Mouse (Mus musculus) MEL (cell line): ENCODE measurements at regions not wholly inside any gene's neighbourhood (a gene's known extent, or its start where the extent isn't known, plus 50 kb on each side); places are given as distances from the start of the nearest gene placed in this dataset.
A peak's percentile ranks its signal among the peaks of the same experiment; 100 is the strongest.
"Not testable (repeated sequence)": the region's sequence is repeated elsewhere in the genome, so short reads cannot be mapped to it uniquely, and the experiment has no call there.

Experiments
- DNase-seq: peaks from one replicate; pipeline ENCODE4 v3.0.0; 2011; ENCODE audit warnings: low read depth, low spot score
- H3K27ac ChIP-seq: 2 replicates; pipeline ENCODE4 v1.5.1; 2012; ENCODE audit warnings: low read depth, mild to moderate bottlenecking, control low read depth, low read length, moderate library complexity; ENCODE audit not compliant: control insufficient read depth
- H3K27me3 ChIP-seq, 2 experiments: fragments of 150-350 bp in 1 of 2; sonication (generic) in 1 of 2; 2 replicates each; pipeline ENCODE4 v1.6.1; 2012; ENCODE audit warnings: low read length in 2 of 2, mild to moderate bottlenecking in 2 of 2, improper control_type of control experiment in 1 of 2, moderate library complexity in 1 of 2; ENCODE audit not compliant: insufficient read depth in 2 of 2, control insufficient read depth in 1 of 2
- H3K36me3 ChIP-seq, 2 experiments: 2 replicates each; pipeline ENCODE4 v1.6.1; 2012 to 2014; ENCODE audit warnings: low read length in 2 of 2, improper control_type of control experiment in 1 of 2, inconsistent platforms in 1 of 2, mild to moderate bottlenecking in 1 of 2; ENCODE audit not compliant: insufficient read depth in 2 of 2, control insufficient read depth in 1 of 2
- H3K4me1 ChIP-seq, 2 experiments: fragments of 150-350 bp in 1 of 2; sonication (generic) in 1 of 2; 2 replicates each; pipeline ENCODE4 v1.6.1; 2012; ENCODE audit warnings: low read length in 2 of 2, improper control_type of control experiment in 1 of 2, mild to moderate bottlenecking in 1 of 2; ENCODE audit not compliant: insufficient read depth in 2 of 2, control insufficient read depth in 1 of 2
- H3K4me3 ChIP-seq, 2 experiments: fragments of 150-350 bp in 1 of 2; sonication (generic) in 1 of 2; 2 replicates each; pipeline ENCODE4 v1.5.1; 2012; ENCODE audit warnings: low read depth in 2 of 2, low read length in 2 of 2, mild to moderate bottlenecking in 2 of 2, moderate library complexity in 2 of 2, control low read depth in 1 of 2, improper control_type of control experiment in 1 of 2; ENCODE audit not compliant: control insufficient read depth in 1 of 2, insufficient read depth in 1 of 2
- H3K79me2 ChIP-seq: 2 replicates; pipeline ENCODE4 v1.6.1; 2012; ENCODE audit warnings: mild to moderate bottlenecking, low read length, moderate library complexity; ENCODE audit not compliant: control insufficient read depth, poor library complexity, insufficient read depth
- H3K9ac ChIP-seq: 2 replicates; pipeline ENCODE4 v1.6.1; 2012; ENCODE audit warnings: low read depth, mild to moderate bottlenecking, control low read depth, low read length, moderate library complexity; ENCODE audit not compliant: control insufficient read depth, poor library complexity, severe bottlenecking
- H3K9me3 ChIP-seq: fragments of 150-350 bp; sonication (generic); replicated peaks from 2 replicates; pipeline ENCODE4 v1.6.1; 2012; ENCODE audit warnings: mild to moderate bottlenecking, low read length, improper control_type of control experiment, moderate library complexity; ENCODE audit not compliant: insufficient read depth
- BHLHE40 ChIP-seq: IDR thresholded peaks from 2 replicates; pipeline ENCODE4 v1.6.1; 2012; ENCODE audit warnings: low read depth, mild to moderate bottlenecking, inconsistent platforms, low read length, improper control_type of control experiment, borderline replicate concordance
- CHD2 ChIP-seq: IDR thresholded peaks from 2 replicates; pipeline ENCODE4 v1.6.1; 2011; ENCODE audit warnings: low read length, improper control_type of control experiment
- CTCF ChIP-seq, 3 experiments: IDR thresholded peaks in 2 of 3; conservative IDR thresholded peaks in 1 of 3; 2 replicates each; pipeline ENCODE4 v1.5.1; 2011 to 2012; ENCODE audit warnings: low read length in 3 of 3, low read depth in 2 of 3, mild to moderate bottlenecking in 2 of 3, improper control_type of control experiment in 1 of 3, inconsistent platforms in 1 of 3, mixed read lengths in 1 of 3, moderate library complexity in 1 of 3; ENCODE audit not compliant: control insufficient read depth in 1 of 3, insufficient read depth in 1 of 3, poor library complexity in 1 of 3, severe bottlenecking in 1 of 3
- E2F4 ChIP-seq: IDR thresholded peaks from 2 replicates; pipeline ENCODE4 v1.6.1; 2011; ENCODE audit warnings: low read depth, low read length, improper control_type of control experiment, borderline replicate concordance
- ELF1 ChIP-seq: IDR thresholded peaks from 2 replicates; pipeline ENCODE4 v1.6.1; 2014; ENCODE audit warnings: low read depth, mild to moderate bottlenecking, inconsistent platforms, low read length, improper control_type of control experiment, moderate library complexity
- EP300 ChIP-seq, 2 experiments: IDR thresholded peaks; 2 replicates each; pipeline ENCODE4 v1.6.1; 2011; ENCODE audit warnings: improper control_type of control experiment in 2 of 2, low read length in 2 of 2, low read depth in 1 of 2, mild to moderate bottlenecking in 1 of 2
- GABPA ChIP-seq: IDR thresholded peaks from 2 replicates; pipeline ENCODE4 v1.6.1; 2012; ENCODE audit warnings: low read depth, mild to moderate bottlenecking, inconsistent platforms, low read length, improper control_type of control experiment, moderate library complexity
- GATA1 ChIP-seq: IDR thresholded peaks from 2 replicates; pipeline ENCODE4 v1.6.1; 2011; ENCODE audit warnings: low read depth, low read length, improper control_type of control experiment
- HCFC1 ChIP-seq: IDR thresholded peaks from 2 replicates; pipeline ENCODE4 v1.6.1; 2012; ENCODE audit warnings: low read depth, mild to moderate bottlenecking, inconsistent platforms, low read length, improper control_type of control experiment, moderate library complexity
- JUND ChIP-seq: IDR thresholded peaks from 2 replicates; pipeline ENCODE4 v1.6.1; 2011; ENCODE audit warnings: low read depth, mild to moderate bottlenecking, improper control_type of control experiment, low read length
- KAT2A ChIP-seq: conservative IDR thresholded peaks from 2 replicates; pipeline ENCODE4 v1.6.1; 2012; ENCODE audit warnings: low read depth, low read length, improper control_type of control experiment, inconsistent platforms
- MAFK ChIP-seq: IDR thresholded peaks from 2 replicates; pipeline ENCODE4 v1.6.1; 2011; ENCODE audit warnings: low read depth, mild to moderate bottlenecking, low read length, improper control_type of control experiment, borderline replicate concordance
- MAX ChIP-seq: IDR thresholded peaks from 2 replicates; pipeline ENCODE4 v1.6.1; 2011; ENCODE audit warnings: low read length, improper control_type of control experiment
- MEF2A ChIP-seq: IDR thresholded peaks from 2 replicates; pipeline ENCODE4 v1.6.1; 2014; ENCODE audit warnings: low read depth, mild to moderate bottlenecking, inconsistent platforms, low read length, improper control_type of control experiment; ENCODE audit not compliant: poor library complexity, insufficient replicate concordance, severe bottlenecking; ENCODE audit errors: extremely low read depth
- MXI1 ChIP-seq: IDR thresholded peaks from 2 replicates; pipeline ENCODE4 v1.6.1; 2011; ENCODE audit warnings: mild to moderate bottlenecking, low read depth, low read length, improper control_type of control experiment
- NELFE ChIP-seq: IDR thresholded peaks from 2 replicates; pipeline ENCODE4 v1.6.1; 2011; ENCODE audit warnings: low read depth, low read length, improper control_type of control experiment
- NRF1 ChIP-seq: IDR thresholded peaks from 2 replicates; pipeline ENCODE4 v1.6.1; 2014; ENCODE audit warnings: low read depth, mild to moderate bottlenecking, inconsistent platforms, low read length, improper control_type of control experiment, moderate library complexity; ENCODE audit not compliant: poor library complexity, insufficient read depth, severe bottlenecking
- POLR2A ChIP-seq, 2 experiments: IDR thresholded peaks; 2 replicates each; pipeline ENCODE4 v1.6.1; 2011 to 2012; ENCODE audit warnings: low read length in 2 of 2, mild to moderate bottlenecking in 2 of 2, control low read depth in 1 of 2, improper control_type of control experiment in 1 of 2, low read depth in 1 of 2, moderate library complexity in 1 of 2; ENCODE audit not compliant: control insufficient read depth in 1 of 2, insufficient read depth in 1 of 2, poor library complexity in 1 of 2
- RAD21 ChIP-seq: IDR thresholded peaks from 2 replicates; pipeline ENCODE4 v1.6.1; 2011; ENCODE audit warnings: mild to moderate bottlenecking, low read depth, low read length, improper control_type of control experiment
- SMC3 ChIP-seq: IDR thresholded peaks from 2 replicates; pipeline ENCODE4 v1.6.1; 2011; ENCODE audit warnings: low read depth, low read length, improper control_type of control experiment
- TAL1 ChIP-seq: IDR thresholded peaks from 2 replicates; pipeline ENCODE4 v1.6.1; 2012; ENCODE audit warnings: mild to moderate bottlenecking, inconsistent platforms, low read length, moderate library complexity, mixed read lengths
- TBP ChIP-seq: IDR thresholded peaks from 2 replicates; pipeline ENCODE4 v1.8.0; 2011; ENCODE audit warnings: low read depth, low read length, improper control_type of control experiment
- TCF12 ChIP-seq: IDR thresholded peaks from 2 replicates; pipeline ENCODE4 v1.6.1; 2014; ENCODE audit warnings: low read depth, mild to moderate bottlenecking, inconsistent platforms, low read length, improper control_type of control experiment, moderate library complexity
- USF1 ChIP-seq: IDR thresholded peaks from 2 replicates; pipeline ENCODE4 v1.6.1; 2014; ENCODE audit warnings: low read depth, mild to moderate bottlenecking, inconsistent platforms, low read length, improper control_type of control experiment, moderate library complexity
- USF2 ChIP-seq, 2 experiments: IDR thresholded peaks; 2 replicates each; pipeline ENCODE4 v1.6.1; 2011 to 2012; ENCODE audit warnings: improper control_type of control experiment in 2 of 2, low read length in 2 of 2, borderline replicate concordance in 1 of 2, inconsistent platforms in 1 of 2, low read depth in 1 of 2, mild to moderate bottlenecking in 1 of 2; ENCODE audit not compliant: insufficient read depth in 1 of 2
- ZMIZ1 ChIP-seq: IDR thresholded peaks from 2 replicates; pipeline ENCODE4 v1.6.1; 2012; ENCODE audit warnings: low read depth, mild to moderate bottlenecking, inconsistent platforms, low read length, improper control_type of control experiment, moderate library complexity
- ZNF384 ChIP-seq: IDR thresholded peaks from 2 replicates; pipeline ENCODE4 v1.6.1; 2012; ENCODE audit warnings: low read depth, mild to moderate bottlenecking, inconsistent platforms, low read length, improper control_type of control experiment

- Histone ChIP-seq H3K9me3 (no peaks in the 10 kb centered on the region), H3K27ac (no peak overlapping the region), H3K36me3 (no peaks in the 10 kb centered on the region), H3K9ac (no peak overlapping the region), H3K4me1 (no peaks in the 10 kb centered on the region), H3K79me2 (no peaks in the 10 kb centered on the region), H3K4me3 (no peak overlapping the region), H3K27me3 (no peaks in the 10 kb centered on the region)
- TF ChIP-seq TCF12 (no peak), MXI1 (no peak), CHD2 (no peak), TAL1 (no peak), MEF2A (no peak), GATA1 (no peak), HCFC1 (no peak), JUND (no peak), CTCF (IDR thresholded peaks at IDR 0.05 in 2 of 3, conservative IDR thresholded peaks at IDR 0.05 in 1 of 3; ENCODE audit: control insufficient read depth in 1 of 3, insufficient read depth in 1 of 3, low read depth in 2 of 3, low read length in 3 of 3, poor library complexity in 1 of 3, severe bottlenecking in 1 of 3) (no peak), POLR2A (IDR thresholded peaks at IDR 0.05; ENCODE audit: control insufficient read depth in 1 of 2, insufficient read depth in 1 of 2, low read depth in 1 of 2, low read length in 2 of 2, poor library complexity in 1 of 2) (no peak), MAX (no peak), MAFK (no peak), NRF1 (no peak), USF2 (IDR thresholded peaks at IDR 0.05; ENCODE audit: borderline replicate concordance in 1 of 2, insufficient read depth in 1 of 2, low read depth in 1 of 2, low read length in 2 of 2) (no peak)
- DNase-seq, result no peak
Measured at GRCm38 (mm10) chr8:103664796-103665195, 436.6 kb upstream of the Cdh5 start.

GRCm38 (mm10) chr8:103686233-103686632, 415.2 kb upstream of the Cdh5 start:
- not testable (repeated sequence) for H3K27me3 ChIP-seq, H3K4me1 ChIP-seq, H3K27ac ChIP-seq, H3K79me2 ChIP-seq, H3K9me3 ChIP-seq, H3K36me3 ChIP-seq, H3K4me3 ChIP-seq, H3K9ac ChIP-seq
- DNase-seq, result peak; percentile 5
- TF ChIP-seq CTCF (IDR thresholded peaks at IDR 0.05 in 2 of 3, conservative IDR thresholded peaks at IDR 0.05 in 1 of 3; ENCODE audit: control insufficient read depth in 1 of 3, insufficient read depth in 1 of 3, low read depth in 2 of 3, low read length in 3 of 3, poor library complexity in 1 of 3, severe bottlenecking in 1 of 3) (peak in 1 of 3 experiments; percentile 7; a peak in 1 of 6 replicates), RAD21 (peak; percentile 9; the same call in 1 of the 2 replicates)

GRCm38 (mm10) chr8:103690438-103690837, 411.0 kb upstream of the Cdh5 start:
- Histone ChIP-seq H3K27me3 (no peaks in the 10 kb centered on the region), H3K36me3 (no peaks in the 10 kb centered on the region), H3K9ac (no peak overlapping the region), H3K27ac (no peak overlapping the region), H3K9me3 (no peaks in the 10 kb centered on the region), H3K4me1 (no peaks in the 10 kb centered on the region), H3K79me2 (no peaks in the 10 kb centered on the region), H3K4me3 (no peak overlapping the region)
- no peak for DNase-seq
- TF ChIP-seq ZNF384 (no peak), ELF1 (no peak), GABPA (no peak), BHLHE40 (no peak), TCF12 (no peak), GATA1 (no peak), KAT2A (no peak), USF1 (no peak), ZMIZ1 (no peak), TBP (no peak), CHD2 (no peak), NELFE (no peak), E2F4 (no peak), EP300 (IDR thresholded peaks at IDR 0.05; ENCODE audit: low read depth in 1 of 2, low read length in 2 of 2) (no peak), MAFK (no peak), SMC3 (no peak), MAX (no peak)
